Mouse (Mus musculus) frontal cortex, postnatal 14 days (tissue): ENCODE measurements around the gene Acot1.
"Not testable (repeated sequence)": the region's sequence is repeated elsewhere in the genome, so short reads cannot be mapped to it uniquely, and the experiment has no call there.

Experiments
- DNase-seq, 2 experiments: peaks; one replicate each; pipeline ENCODE4 v3.0.0; 2022; ENCODE audit warnings: low spot score in 2 of 2

The Acot1 gene

GRCm38 (mm10) chr12:84020528-84020927 is 11.2 kb downstream of the Acot1 start:
- not testable (repeated sequence) for DNase-seq

DNA sequence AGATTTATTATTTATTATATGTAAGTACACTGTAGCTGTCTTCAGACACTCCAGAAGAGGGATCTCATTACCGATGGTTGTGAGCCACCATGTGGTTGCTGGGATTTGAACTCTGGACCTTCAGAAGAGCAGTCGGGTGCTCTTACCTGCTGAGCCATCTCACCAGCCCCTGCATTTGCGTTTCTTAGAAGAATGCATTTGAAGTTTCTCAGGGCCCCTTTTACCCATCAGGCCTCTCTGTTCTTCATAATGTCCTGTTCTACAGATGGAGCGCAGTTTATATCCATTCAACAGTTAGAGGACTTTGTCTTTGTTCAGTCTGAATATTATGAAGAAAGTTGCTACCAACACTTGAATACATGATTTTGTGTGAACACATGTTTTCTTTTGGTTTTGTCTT is 13.0 kb downstream of the Acot1 start:
- DNase-seq, result not testable (repeated sequence)

- DNase-seq, result no peak
Measured at GRCm38 (mm10) chr12:84023052-84023745, 13.9 kb downstream of the Acot1 start.

GRCm38 (mm10) chr12:84025888-84026287 is 16.6 kb downstream of the Acot1 start:
- DNase-seq, result no peak

- not testable (repeated sequence) for DNase-seq
Measured at GRCm38 (mm10) chr12:84028328-84028727, 19.0 kb downstream of the Acot1 start.

- not testable (repeated sequence) for DNase-seq
Measured at GRCm38 (mm10) chr12:84029043-84029442, 19.8 kb downstream of the Acot1 start.

GRCm38 (mm10) chr12:84030659-84031332 is 21.5 kb downstream of the Acot1 start:
- DNase-seq, result peak in 1 of 2 experiments; percentile 68

DNA sequence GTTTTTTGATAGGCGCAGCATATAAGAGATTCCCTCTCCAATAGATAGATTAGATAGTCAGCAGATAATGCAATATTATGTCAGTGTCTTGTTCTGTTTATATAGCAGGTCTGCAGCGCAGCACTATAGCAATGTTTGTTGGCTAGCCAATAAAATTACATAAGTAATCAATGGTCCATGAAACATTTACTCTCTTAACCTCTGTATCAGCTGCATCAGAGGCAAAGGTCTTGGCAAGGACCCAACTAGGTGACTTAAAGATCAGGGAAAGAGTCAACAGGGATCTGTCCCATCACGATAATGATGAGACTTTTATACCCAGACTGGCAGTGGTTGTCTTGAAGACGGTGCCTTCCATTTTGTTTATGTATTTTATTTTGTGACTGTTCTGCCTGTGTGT is 23.6 kb downstream of the Acot1 start:
- no peak for DNase-seq

DNA sequence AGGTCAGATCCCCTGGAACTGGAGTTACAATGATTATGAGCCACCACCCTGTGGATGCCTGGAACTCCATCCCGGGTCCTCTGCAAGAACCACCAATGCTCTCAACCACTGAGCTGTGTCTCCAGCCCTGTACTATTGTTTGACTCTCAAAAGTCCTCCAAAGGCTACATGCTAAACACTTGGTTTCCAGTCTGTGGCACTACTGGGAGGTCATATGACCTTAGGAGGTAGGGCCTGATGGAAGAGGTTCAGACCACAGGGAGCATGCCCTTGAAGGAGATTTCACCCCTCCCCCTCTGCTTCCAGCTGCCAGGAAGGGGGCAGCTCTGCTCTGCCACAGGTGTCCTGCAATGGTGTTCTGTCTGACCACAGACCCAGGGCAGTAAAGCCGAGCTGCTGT is 24.0 kb downstream of the Acot1 start:
- not testable (repeated sequence) for DNase-seq

GRCm38 (mm10) chr12:84034108-84034507 is 24.8 kb downstream of the Acot1 start:
- DNase-seq, result no peak

DNA sequence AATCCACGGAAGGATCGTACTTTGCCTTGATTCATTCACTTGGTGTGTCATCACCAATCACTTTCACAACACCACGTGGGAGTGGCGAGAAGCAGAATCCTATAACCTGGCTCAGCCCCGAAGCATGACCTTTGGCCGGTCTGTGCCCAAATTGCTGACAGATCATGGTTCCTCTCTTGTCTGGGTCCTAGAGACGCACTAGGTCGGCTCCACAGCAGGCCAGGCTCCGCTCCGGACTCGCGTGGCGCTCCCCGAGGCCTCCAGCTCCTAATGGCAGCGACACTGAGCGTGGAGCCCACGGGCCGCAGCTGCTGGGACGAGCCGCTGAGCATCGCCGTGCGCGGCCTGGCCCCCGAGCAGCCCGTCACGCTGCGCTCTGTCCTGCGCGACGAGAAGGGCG is 29.0 kb downstream of the Acot1 start, which contains the start of gene Acot4:
Gene Acot4 (plus strand): TSS at position 139 of the 400 bp plus-strand sequence.
- DNase-seq, result peak in 1 of 2 experiments; percentile 11

DNA sequence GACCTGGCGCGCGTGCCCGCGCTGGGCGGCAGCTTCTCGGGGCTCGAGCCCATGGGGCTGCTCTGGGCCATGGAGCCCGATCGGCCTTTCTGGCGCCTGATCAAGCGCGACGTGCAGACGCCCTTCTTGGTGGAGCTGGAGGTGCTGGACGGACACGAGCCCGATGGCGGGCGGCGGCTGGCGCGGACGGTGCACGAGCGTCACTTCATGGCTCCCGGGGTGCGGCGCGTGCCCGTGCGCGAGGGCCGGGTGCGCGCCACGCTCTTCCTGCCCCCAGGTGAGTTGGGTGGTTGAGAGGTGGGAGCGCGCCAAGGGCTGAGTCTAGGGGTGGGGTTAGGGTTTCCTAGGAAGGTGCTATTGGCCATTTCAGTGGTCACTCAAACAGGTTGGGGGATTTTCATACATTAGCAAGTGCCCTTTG is 29.4 kb downstream of the Acot1 start, which contains the start of gene Gm49366:
Gene Gm49366 (plus strand): TSS at position 245 of the 421 bp plus-strand sequence.
- peak in 1 of 2 experiments; percentile 8 for DNase-seq

GRCm38 (mm10) chr12:84042248-84042647 is 33.0 kb downstream of the Acot1 start:
- no peak for DNase-seq

GRCm38 (mm10) chr12:84044045-84044444 is 34.8 kb downstream of the Acot1 start:
- no peak for DNase-seq

- DNase-seq, result no peak
Measured at GRCm38 (mm10) chr12:84046906-84047305, 37.6 kb downstream of the Acot1 start.

- DNase-seq, result not testable (repeated sequence)
Measured at GRCm38 (mm10) chr12:84050744-84051143, 41.5 kb downstream of the Acot1 start.

DNA sequence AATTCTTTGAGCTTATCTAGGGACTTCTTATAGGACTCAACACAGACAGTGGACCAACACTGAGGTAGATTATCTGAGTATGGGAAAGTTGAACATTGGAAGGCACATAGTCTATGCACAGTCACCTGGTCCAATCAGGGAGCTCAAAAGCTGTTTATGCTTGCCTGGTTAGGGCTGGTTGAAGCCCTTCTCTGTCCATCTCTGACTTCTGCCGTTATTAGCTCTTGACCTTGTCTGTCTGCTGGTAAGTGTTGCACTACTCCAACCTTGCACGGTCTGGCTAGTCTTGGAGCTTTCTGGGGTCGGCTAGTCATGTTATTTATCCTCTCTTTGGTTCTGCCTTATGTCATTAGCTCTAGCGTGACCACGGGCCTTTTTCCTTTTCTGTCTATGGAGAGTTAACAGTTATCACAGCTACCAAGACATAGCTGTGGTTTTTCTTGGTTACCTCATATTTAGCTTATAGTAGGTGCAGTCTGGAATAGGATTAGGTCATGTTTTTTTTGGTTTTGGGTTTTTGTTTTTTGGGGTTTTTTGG is 42.7 kb downstream of the Acot1 start, which contains the start of gene Acot3:
Gene Acot3 (plus strand): TSS at position 208 of the 538 bp plus-strand sequence.
- DNase-seq, result no peak

DNA sequence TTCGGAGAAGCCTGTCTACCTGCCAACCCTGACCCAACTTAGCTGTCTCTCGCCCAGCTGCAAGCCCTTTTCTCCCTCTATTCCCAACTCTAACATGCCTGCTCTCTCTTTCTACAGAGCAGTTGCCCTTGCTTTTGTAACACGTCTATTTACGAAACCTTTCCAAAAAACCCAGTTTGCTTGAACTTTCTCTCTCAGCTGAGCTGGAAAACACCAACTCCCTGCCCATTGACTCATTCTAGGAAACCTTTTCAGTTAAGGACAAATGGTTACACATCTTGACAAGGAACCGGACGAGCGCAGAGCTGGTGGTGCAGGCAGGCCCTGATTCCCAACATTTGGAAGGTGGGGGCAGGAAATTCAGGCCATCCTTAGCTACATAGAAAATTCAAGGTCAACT is 43.3 kb downstream of the Acot1 start:
- DNase-seq, result no peak

DNA sequence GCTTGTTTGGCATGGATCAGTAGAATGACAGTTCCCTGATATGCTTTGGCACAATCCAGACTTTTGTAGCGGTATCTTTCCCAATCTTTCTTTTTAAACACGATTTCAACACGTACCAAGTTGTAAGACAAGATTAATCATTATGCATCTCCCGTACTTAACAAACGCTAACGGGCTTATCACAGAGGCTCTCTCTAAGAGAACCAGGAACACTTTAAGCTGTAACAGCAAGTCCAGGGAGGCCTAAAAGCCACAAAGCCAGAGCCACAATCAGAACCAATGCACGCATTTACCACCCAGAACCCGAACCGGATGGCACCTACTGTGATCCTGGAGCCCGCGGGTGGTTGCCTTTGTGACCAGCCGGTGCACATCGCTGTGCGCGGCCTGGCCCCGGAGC is 43.9 kb downstream of the Acot1 start:
- no peak for DNase-seq

DNA sequence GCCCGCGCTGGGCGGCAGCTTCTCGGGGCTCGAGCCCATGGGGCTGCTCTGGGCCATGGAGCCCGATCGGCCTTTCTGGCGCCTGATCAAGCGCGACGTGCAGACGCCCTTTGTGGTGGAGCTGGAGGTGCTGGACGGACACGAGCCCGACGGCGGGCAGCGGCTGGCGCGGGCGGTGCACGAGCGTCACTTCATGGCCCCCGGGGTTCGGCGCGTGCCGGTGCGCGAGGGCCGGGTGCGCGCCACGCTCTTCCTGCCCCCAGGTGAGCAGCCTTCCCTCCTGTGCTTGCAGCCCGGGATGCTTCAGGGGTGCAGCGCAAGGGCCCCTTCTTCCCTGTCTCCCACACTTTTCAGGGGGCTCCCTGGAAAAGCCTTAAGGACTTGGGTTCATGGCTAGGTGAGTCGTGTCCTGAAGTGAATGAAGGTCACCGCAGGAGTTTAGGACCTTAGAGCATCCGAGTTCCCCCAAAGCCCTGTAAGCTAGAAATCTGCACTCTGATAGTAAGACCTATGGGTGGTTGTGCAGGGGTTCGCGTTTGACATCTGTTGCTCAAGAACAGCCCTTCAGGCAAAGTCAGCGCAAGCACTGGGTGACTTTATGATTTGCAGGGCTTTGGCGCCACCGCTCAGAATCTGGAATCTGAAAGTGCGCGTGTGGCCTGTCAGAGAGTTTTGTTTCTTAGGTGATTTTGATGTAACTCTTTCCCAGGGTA is 44.5 kb downstream of the Acot1 start:
- DNase-seq, result peak in 1 of 2 experiments; percentile 10

- DNase-seq, result no peak
Measured at GRCm38 (mm10) chr12:84060946-84061345, 51.7 kb downstream of the Acot1 start.

- DNase-seq, result no peak
Measured at GRCm38 (mm10) chr12:84062336-84062735, 53.0 kb downstream of the Acot1 start.
